Mouse (Mus musculus): Measurements from ENCODE around the gene Armc12.
A peak's percentile ranks its signal among the peaks of the same experiment; 100 is the strongest.

Armc12 gene

DNA sequence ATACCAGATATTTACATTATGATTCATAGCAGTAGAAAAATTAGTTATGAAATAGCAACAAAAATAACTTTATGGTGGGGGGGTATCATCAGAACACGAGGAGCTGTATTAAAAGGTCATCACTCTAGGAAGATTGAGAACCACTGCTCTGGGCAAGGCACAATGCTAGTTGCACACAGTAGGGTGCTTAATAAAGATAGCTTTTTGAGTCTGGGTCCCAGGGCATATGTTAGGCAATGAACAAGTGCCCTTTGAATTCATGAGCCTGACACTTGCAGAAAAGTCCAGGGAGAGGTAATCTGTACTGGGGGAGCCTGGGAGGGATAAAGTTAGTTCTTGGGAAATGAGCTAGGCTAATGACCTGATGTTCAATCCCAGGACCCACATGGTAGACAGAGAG, 17.3 kb upstream of the Armc12 start:
- no peak for DNase-seq (ENCODE audit: low read depth)

DNA sequence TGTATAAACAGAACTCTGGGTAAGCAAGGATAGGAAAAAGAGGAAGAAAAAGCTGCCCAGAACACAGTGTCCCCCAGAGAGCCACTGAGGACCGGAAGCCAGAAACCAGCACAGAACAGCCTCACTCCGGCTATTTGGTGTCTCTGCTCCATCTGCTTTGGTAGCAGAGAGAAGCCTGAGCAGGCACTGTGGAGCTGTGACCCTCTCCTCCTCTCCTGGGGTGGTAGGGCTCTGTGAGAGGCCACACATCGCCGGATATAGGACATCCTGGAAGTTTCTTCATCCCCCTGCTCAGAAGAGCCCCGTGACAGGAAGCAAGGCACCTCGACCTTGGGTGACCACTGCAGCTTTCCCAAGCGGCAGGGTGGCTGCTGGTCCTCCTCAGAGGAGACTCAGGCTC, 16.8 kb upstream of the Armc12 start:
- peak; percentile 22 for DNase-seq (ENCODE audit: low read depth)

DNA sequence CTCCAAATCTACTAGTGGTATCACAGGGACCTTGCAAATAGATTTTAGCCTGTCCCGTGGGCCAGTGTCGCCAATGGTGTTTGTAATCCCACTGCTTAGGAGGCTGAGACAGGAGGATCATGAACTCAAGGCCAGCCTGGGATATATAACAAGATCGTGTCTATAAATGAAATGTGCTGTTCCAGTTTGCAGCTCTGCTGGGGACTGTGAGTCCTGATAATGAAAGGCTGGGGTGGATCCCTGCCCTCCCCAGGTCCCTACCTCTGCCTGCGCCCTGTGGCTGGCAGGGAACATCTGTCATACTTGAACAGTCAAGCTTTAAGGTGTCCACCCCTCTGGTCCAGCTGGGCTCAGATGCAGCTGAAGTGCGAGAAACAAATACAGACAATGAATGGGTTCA, 16.1 kb upstream of the Armc12 start:
- peak; percentile 21 for DNase-seq (ENCODE audit: low read depth)

DNA sequence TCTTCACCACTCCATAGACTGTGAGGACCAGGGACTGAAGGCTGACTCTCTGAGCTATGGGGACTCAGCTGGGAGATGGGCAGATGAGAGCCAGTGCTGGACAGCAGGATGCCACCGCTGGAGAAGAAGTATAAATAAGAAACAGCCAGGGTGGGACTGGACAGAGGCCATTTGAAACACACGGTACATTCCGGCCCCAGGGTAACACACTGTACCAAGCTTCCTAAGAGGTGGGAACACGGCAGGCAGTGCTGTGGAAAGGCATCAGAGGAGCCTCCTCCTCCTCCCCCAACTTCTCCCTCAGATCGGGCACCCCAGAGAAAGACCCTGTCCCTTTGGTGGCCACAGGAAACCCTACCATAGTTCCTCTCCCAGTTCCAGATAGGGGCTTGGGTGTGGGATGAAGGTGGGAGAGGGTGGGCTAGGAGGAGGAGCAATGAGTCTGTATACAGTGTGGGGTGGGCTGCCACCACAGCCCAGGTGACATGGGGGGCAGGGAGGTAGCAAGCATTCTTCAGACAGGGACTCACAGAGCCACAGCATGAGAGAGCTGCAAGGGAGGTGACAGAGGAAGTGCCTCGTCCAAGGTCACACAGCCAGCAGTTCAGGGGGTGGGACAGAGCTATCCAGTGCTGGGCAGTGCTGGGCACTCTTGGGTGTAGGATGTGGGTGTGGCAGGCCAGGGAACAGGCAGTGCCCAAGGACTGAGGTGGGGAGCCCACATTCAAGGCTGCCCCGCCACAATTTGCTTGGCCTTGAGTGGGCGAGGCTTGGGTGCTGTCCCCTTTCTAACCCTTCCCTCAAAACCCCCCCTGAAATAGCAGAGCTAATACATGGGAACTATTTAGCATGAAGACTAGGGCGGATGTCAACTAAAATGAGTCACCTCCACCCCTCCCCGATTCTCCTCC, 14.9 kb upstream of the Armc12 start:
- DNase-seq (ENCODE audit: low read depth), result peak; percentile 78

DNA sequence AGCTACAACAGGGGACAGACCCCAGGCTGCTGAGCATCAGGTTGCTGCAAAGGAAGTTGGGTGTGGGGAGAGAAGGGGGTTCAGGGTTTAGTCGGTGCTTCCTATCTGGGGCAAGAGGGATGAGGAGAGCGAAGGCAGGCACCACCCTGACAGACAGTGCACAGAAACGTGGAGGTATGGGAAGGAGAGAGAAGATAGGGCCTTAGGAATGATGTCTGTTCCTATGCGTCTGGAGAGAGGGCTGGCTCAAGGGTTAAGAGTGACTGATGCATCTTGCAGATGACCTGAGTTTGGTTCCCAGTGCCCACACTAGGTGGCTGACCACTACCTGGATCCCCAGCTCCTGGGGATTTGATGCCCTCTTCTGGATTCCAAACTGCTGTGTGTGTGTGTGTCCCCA, 13.7 kb upstream of the Armc12 start:
- DNase-seq (ENCODE audit: low read depth), result peak; percentile 57

DNA sequence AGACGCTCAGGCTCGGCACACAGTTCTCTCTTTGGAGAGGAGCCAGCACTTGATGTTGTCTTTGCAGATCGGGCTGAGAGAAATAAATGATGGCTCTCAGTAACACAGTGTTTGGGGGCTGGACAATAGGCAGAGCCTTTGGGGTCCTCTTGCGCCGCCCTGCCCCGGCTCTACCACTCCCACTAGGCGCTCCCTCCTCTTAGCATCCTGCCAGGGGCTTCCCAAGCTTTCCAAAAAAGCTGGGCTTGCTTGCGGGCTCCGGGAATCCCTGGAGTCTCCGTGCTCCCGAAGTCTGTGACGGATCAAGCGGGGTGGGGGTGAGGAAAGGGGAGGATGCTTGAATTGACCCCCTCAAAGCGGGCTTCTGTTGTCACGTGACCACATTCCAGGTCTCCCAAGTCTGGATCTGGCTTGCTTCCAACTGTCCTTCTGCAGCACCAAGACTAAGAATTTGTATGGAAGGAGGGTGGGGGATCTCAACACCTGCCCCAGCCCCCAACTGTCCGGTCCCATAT, 13.1 kb upstream of the Armc12 start, which contains the start of gene Fkbp5:
Gene Fkbp5 (minus strand): TSS at position 87 of the 515 bp plus-strand sequence.
- no peak for DNase-seq (ENCODE audit: low read depth)

DNA sequence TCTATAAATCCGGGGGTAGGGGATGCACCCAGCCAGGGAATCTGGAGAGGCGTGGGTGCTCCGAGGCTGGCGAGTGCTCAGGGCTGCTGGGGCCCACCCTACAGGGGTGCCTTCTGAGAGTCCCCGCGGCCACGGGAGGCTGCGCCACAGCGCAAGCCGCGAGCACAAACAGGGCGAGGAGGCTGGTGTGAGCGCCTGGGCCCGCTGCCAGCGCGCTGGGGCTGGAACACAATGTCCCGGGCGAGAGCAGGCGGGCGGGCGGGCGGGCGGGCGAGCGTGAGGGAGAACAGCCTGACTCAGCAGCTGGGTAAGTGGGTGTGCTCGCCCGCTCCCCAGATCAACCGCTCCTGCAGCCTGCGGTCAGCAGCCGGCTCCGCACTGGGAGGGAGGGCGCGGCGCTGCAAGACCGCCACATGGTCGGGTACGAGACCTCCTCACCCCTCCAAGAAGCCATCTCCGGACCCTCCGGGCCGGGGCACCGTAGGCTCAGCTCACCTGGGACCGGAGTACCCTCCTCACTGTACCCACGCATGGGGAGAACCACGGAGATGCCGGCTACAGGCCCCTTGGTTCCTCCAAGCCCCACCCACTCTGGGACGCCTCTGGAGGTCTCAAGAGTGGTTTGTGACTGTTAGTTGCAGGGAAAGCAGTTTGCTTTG, 12.5 kb upstream of the Armc12 start:
- DNase-seq (ENCODE audit: low read depth), result peak; percentile 79

DNA sequence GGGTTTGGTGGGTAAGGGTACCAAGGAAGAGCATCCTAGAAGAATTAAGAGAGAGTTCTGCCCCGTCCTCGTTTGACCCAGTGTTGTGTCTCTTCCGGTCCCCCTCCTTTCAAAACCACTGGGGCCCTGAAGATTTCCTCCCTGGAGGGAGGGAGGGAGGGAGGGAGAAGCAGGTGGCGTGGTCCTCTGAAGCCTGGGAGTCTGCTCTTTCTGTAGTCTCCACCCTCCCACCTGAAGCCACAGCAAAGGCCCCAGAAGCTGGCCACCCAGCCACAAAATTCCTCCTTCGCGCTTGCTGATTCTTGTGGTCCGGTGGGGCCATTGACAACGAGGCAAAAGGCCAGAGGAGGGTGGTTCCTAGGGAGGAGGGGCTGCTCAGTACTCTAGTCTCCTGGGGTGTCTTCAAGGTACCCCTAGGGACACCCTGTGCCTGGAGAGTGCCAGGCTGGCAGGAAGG, 12.0 kb upstream of the Armc12 start:
- DNase-seq (ENCODE audit: low read depth), result peak; percentile 79

DNA sequence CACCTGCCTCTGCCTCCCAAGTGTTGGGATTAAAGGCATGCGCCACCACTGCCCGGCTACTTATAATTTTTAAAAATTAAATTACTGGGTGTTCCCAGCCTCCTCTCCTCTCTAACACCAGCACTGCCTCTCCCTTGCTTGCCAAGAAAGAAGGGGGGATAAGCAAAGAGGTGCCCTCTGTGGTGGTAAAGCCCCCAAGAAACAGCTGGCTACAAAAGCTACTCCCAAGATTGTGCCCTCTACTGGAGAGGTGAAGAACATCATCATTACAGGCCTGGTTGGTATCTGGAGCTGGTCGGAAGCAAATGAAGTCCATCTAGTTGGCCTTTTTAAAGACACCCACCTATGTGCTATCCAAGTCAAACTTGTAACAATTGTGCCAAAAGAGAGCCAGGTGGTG, 10.8 kb upstream of the Armc12 start:
- DNase-seq (ENCODE audit: low read depth), result peak; percentile 76

DNA sequence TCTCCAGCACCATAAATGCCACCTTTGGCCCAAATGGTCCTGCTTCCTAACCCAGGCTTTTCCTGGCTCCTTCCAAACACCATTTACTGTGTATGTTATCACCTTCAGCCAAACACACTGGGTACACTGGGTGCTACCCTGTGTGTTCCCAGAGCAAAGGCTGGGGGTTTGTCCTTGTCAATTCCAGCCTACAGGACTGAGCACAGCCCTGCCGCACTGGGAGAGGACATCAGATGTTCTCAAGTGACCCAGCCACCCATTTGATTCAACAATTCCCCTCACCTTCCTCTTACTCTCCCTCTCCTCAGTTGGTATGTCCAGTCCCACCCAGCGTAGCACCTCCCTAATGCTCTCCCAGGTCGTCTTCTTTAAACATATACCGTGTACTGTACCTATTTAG, 10.0 kb upstream of the Armc12 start:
- no peak for DNase-seq (ENCODE audit: low read depth)

DNA sequence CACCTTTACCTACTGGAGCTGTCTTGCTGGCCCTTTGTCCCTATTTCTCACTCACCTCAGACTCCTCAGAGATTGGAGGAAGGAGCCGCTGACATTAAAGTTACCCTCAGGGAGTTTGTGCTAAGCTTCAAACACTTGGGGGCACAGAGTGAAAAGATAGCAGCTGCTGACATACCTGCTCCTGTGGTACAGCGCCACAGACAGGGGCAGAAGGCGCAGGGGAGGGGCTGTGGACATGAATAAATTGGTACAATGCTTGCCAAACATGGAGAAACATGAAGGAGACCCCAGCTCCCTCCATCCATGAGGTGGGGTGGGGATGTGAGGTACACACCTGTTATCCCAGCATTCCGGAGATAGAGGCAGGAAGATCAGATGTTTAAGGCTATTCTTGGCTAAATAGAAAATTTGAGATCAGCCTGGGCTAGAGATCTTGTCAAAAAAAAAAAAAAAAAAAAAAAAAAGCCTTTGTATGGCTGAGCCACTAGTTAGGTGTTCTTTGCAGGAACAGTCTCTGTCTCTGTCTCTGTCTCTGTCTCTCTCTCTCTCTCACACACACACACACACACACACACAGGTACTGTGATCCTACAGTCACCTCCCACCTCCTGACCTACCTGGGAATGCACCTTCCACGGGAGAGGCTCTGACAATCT, 9.4 kb upstream of the Armc12 start:
- DNase-seq (ENCODE audit: low read depth), result peak; percentile 41

DNA sequence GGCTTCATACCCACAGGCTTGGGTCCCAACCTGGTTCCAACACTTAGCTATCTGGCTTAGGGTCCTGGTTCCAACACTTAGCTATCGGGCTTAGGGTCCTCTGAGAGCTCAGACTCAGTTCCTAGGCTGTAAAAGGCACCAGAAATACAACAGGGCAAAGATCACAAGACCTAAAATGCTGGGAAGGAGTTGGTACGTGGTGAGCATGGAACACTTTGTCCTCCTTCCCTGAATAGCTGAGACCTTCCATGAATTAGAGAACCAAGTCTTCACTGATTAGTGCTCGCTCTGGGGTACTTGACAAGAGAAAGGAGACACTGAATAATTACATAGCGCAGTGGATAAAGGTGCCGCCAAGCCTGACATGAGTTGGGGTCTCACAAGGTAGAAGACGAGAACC, 8.7 kb upstream of the Armc12 start:
- no peak for DNase-seq (ENCODE audit: low read depth)

DNA sequence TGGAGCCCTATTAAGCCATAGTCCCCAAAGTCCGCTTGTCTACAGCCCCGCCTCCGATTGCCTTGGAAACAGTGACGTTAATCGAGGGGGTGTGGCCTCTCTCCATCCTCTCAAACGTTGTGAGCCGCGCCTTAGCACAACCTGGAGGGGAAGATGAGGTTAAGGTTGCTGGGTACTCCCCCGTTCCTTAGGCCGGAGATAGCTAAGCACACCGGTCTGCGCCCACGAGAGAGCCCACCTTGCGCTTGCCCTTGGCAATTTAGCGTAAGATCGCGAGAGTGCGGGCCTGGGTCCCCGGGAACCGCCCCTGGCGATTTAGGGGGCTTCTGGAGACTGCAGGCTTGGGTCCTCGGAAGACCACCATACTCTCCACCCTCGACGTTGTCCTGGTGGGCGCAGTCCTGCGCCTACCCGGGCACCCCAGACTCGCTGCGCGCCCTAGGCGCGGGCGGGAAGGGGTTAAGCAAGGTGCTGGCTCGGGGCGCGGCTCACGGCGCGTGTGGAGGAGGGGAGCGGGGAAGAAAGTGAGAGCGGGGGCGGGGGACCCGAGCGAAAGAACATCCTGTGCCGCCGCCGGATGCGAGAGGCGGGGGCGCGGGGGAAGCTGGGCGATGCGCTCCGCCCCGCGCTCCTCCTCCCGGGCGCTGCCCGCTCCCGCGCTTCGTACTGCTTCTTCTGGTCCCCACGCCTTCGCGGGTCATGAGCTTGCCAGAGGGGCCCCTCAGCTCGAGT, 7.8 kb upstream of the Armc12 start:
- peak; percentile 98 for DNase-seq (ENCODE audit: low read depth)

DNA sequence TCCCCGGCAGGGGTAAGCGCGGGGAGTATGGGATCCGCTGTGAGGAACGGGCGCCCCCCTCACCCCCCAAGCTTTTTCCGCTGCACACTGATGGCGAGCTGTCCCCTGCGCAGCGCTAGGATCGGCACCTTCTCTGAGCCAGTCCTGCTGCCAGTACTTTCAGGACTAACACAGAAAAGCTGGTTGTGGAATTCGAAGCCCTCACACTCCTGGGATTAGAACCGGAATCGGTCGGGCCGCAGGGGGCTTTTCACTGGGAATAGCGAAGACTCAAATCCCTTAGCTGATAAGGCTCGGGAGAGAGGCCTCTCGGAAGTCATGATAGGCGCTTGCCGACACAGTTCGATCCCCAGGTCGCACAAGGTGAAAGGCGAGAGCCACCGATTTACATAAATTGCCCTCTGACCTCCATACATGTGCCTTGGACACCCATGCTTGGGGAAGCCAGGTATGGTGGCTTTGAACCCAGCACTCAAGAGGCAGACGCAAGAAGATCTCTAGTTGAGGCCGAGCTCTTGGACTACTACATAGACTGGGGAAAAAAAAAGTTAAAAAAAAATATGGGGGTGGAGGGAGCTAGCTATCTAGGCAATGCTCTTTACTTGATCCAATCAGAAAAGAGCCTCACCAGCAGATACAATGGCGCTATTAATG, 7.1 kb upstream of the Armc12 start:
- peak; percentile 74 for DNase-seq (ENCODE audit: low read depth)

DNA sequence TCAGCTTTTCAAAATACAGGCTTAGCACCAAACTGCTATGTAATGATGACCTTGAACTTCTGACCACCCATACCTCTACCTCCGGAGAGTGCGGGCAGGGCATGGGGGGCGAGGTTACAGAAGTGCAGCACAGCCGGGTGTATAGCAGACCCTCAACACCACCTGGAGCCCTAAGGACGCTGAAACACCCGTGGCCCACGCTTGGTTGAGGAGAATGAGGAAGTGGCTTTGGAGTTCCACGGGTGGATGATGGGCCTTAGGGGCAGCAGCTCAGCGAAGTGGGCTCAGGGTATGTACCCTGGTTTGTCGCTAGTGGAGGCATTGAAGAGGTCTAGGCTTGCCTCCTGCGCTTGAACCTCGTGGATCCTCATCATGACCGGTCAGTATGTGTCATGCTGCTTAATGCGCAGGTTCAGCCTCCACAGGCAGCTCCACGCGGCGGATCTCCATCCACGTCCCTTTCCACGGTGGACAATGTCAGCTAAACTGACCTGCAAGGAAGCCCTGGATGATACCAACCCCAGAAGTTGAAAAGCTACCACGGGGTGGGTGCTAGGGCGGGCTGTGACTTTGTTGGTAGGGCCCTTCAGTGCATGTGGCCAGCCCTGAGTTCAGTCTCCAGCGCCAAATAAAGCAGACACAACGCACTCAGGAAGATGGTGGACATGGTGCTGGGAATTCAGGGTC, 6.5 kb upstream of the Armc12 start:
- no peak for DNase-seq (ENCODE audit: low read depth)

DNA sequence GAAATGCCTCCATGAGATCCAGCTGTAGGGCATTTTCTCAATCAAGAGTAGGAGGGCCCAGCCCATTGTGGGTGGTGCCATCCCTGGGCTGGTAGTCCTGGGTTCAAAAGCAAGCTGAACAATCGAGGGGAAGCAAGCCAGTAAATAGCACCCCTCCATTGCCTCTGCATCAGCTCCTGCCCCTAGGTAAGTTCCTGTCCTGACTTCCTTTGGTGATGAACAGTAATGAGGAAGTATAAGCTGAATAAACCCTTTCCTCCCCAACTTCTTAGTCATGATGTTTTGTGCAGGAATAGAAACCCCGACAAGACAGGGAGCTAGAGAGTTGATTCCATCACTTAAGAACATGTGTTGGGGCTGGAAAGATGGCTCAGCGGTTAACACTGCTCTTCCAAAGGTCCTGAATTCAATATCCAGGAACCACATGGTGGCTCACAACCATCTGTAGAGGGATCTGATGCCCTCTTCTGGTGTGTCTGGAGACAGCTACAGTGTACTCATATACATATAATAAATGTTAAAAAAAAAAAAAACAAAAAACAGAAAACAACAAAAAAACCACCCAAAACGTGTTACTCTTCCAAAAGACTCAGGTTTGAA, 5.7 kb upstream of the Armc12 start:
- peak; percentile 43 for DNase-seq (ENCODE audit: low read depth)

DNA sequence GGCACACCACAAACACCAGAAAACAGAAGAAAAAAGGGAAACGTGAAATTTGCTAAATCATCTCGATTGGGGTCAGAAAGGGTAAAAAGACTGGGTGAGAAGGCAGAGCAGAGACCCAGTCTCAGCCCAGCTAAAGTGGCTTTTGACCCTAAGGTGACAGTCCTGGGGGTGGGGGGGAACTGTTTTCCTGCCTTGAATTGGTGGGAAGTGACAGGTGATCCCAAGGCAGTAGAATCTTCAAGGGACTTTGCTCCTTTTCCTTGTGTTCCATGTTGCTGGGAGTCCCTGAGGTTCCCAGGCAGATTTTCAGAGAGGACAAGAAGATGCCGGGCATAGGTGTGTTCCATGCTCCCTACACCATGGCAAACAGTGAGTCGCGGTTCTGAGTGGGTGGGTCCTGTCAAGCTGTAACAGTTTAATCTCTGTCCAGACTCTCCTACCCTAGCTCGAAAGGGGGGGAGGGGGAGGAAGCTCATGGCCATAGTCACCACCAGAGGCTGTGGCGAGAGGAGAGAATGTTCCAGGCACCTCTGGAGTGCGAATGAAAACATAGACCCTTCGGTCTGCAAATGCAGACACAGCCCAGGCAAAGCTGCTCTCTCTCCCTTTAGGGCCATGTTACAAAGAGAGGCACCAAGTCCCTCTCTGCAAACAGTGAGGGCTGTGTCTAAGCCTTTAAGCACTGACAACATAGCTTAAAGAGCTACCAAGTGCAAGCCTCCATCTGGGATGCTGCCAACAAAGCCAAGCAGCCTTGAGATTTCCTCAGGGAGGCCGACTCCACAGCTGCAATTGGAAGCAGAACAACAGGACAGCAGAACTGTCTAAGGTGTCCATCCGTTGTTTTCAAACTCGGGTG, 3.2 kb upstream of the Armc12 start:
- no peak for DNase-seq (ENCODE audit: low read depth)

DNA sequence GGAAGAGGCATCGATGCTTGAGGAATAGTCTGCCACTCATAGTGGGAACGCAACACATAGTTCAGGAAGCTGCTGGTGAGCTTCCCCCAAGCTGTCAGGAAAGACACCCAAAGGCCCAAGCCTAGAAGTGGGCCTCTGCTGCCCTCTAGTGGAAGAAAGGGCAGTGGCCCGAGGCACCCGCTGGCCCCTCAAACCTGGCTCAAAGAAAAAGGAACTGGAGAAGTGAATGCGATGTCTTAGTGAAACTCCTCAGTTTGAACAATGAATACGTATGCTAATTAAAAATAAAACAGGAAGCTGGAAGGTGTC, 2.6 kb upstream of the Armc12 start:
- DNase-seq (ENCODE audit: low read depth), result peak; percentile 91

DNA sequence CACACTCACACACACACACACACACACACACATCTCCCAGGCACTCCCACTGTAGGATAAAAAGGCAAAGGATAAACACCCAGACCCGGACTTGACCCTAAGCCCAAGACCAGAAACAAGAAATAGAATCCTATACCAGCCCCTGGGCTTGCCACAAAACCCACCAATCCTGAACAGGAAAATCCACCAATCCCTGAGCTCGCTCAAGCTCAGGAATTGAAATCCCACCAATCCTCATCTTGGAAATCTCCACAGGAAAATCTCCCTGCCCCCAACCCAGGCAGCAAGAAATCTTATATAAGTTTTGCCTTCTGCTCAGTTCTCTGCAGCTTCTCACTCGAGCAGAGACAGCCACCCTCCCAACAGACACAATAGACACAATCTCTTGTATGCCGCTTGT, 1.5 kb upstream of the Armc12 start:
- no peak for DNase-seq (ENCODE audit: low read depth)

DNA sequence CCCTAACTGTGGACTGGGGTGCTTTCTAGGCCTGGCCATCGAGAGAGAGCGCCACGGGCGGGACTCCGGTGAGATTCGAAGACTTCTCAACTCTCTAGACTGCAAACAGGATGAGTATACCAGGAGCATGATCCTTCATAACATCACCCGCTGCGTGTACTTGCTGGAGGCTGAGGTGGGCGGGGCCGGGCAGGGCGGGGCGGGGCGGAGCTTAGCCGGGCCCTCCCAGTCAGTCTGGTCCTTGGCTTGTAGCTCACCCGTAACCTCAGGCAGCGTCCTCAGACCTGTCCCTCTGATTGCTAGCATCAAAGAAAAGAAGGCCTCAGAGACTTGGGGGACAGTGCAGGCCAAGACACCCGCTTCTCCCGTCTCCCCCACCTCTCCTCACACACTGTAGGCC, 1.3 kb downstream of the Armc12 start:
- peak; percentile 34 for DNase-seq (ENCODE audit: low read depth)

All from induced T-regulatory cell, adult 2 months (primary cell).